Mouse (Mus musculus) kidney, postnatal 4 days (tissue): ENCODE results near the gene Olfr365.

Experiments
- DNase-seq, 2 experiments: peaks; one replicate each; pipeline ENCODE4 v3.0.0; 2021; ENCODE audit warnings: mixed read lengths in 2 of 2

Olfr365 gene

GRCm38 (mm10) chr2:37187898-37188297, at the start of gene Olfr365:
TSS of gene Olfr365 (plus strand) at chr2:37188198.
- no peak for DNase-seq

DNA sequence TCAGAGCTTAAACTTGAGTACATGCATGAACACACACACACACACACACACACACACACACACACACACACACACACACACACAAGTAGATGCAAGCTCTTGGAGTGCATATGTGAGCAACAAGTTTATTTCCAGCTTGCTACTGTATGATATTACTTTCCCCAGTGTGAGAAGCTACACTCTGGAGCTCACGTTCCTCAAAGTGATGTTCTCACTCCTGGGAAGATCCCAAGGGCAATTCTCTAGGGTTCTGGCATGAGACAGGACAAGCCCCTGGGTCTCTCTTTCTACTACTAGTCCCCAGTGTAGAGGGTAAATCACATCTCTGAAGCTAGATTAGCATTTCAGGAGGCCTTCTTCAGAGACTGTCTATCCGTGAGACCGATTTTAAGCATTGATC, 49.0 kb upstream of the Olfr365 start, which contains the start of gene Olfr364-ps1:
Gene Olfr364-ps1, plus strand, starts transcription at position 301 of the 400 bp plus-strand sequence.
- no peak for DNase-seq

- DNase-seq = no peak
These were observed 23.3 kb downstream of the Olfr365 start, which contains the start of gene Olfr366 for GRCm38 (mm10) chr2:37211274-37211673. TSS of gene Olfr366 (plus strand) at chr2:37211574.
